Mouse (Mus musculus) hindbrain, embryonic 11.5 days (tissue): ENCODE measurements around the gene Rgs5. TPM values are rescaled to one million over a fixed set of nuclear protein-coding genes. Genes with fewer than 3 reads are reported as not detected.

Experiments
- ATAC-seq: fragments of 200-750 bp; cut with Nextera tagmentation; 2 replicates; pipeline ENCODE4 v1.8.0; 2017; ENCODE audit warnings: mild to moderate bottlenecking, moderate TSS enrichment, moderate library complexity; ENCODE audit not compliant: low FRiP score
- DNase-seq: peaks from one replicate; pipeline ENCODE4 v3.0.0-alpha.2; 2015; ENCODE audit warnings: low spot score
- H3K27ac ChIP-seq: fragments of 300-500 bp; sonication (generic); 2 replicates; pipeline ENCODE4 v1.5.1; 2014; ENCODE audit warnings: mild to moderate bottlenecking, low read depth, low read length
- H3K27me3 ChIP-seq: fragments of 300-500 bp; sonication (generic); 2 replicates; pipeline ENCODE4 v1.6.1; 2014; ENCODE audit warnings: mild to moderate bottlenecking, low read length, moderate library complexity, mixed read lengths; ENCODE audit not compliant: control insufficient read depth, insufficient read depth
- H3K36me3 ChIP-seq: fragments of 300-500 bp; sonication (generic); 2 replicates; pipeline ENCODE4 v1.6.1; 2014; ENCODE audit warnings: mild to moderate bottlenecking, low read length, moderate library complexity, mixed read lengths; ENCODE audit not compliant: control insufficient read depth, insufficient read depth
- H3K4me1 ChIP-seq: fragments of 300-500 bp; sonication (generic); replicated peaks from 2 replicates; pipeline ENCODE4 v1.6.1; 2014; ENCODE audit warnings: low read length, mixed read lengths; ENCODE audit not compliant: control insufficient read depth, insufficient read depth
- H3K4me2 ChIP-seq: fragments of 300-500 bp; sonication (generic); replicated peaks from 2 replicates; pipeline ENCODE4 v1.6.1; 2014; ENCODE audit warnings: mild to moderate bottlenecking, low read depth, low read length
- H3K4me3 ChIP-seq: fragments of 300-500 bp; sonication (generic); 2 replicates; pipeline ENCODE4 v1.5.1; 2014; ENCODE audit warnings: low read depth, low read length
- H3K9ac ChIP-seq: fragments of 300-500 bp; sonication (generic); 2 replicates; pipeline ENCODE4 v1.6.1; 2014; ENCODE audit warnings: low read depth, low read length
- H3K9me3 ChIP-seq: fragments of 300-500 bp; sonication (generic); 2 replicates; pipeline ENCODE4 v1.6.1; 2016; ENCODE audit warnings: low read length; ENCODE audit not compliant: control insufficient read depth
- WGBS: fragments of 180-500 bp; shearing (Covaris S2); extraction: QIAGEN DNeasy Blood & Tissue Kit; methylation state at CpG from one replicate; pipeline ENCODE4 v1.1.7; 2014; 5-methylcytosine and 5-hydroxymethylcytosine counted together
- polyA plus RNA-seq: library from polyadenylated mRNA; unstranded; fragments of >200 nt; fragmentation: Nextera tagmentation; extraction: Ambion mirVana; gene quantifications from 2 replicates; pipeline ENCODE4 v1.2.1, GENCODE M21; 2014

Rgs5 gene
- polyA plus RNA-seq, 1 experiment from 2014 or later, result 3.0 TPM

DNA sequence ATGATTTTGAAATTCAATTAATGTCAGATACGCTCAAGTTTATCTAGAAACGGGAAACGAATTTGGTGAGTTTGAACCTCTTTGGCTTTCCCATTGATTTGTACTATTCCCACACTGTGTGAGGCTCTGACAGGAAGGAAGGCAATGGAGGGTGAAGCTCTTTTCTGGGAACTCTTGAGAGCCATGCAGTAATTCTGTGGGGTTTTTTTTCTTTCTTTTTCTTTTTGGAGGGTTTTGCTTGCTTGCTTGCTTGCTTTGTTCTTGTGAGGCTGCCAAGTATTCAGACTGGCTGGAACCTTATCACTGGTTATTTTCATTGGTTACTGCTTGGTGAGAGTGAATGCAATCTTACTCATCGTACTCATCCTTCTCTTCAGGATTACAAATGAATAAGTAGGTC is 17.0 kb downstream of the Rgs5 start:
- H3K4me2 ChIP-seq, result no peak overlapping the region

DNA sequence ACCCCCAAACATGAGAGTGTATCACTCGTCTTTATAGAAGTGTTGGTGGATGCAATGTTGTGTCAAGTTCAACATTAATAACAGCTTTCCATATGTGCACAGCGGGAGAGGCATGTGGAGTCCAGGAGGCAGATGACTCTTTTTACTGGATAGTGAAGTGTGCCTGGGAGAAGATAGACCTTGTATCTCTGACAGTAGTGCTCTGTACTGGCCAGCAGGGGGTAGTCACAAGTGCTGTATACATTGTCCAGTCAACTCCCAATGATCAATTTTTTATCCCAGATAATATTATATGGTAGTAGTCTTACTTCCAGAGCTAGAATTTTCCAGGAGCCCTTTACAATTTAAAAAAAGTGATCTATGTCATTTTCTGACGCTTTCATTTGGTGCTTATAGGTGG is 18.8 kb downstream of the Rgs5 start:
- WGBS, result 58% methylated on average over 3 of the region's 3 CpGs
- H3K4me1 ChIP-seq, result no peaks in the 10 kb centered on the region
- H3K9me3 ChIP-seq, result no peaks in the 10 kb centered on the region
- ATAC-seq (no peak), DNase-seq (peak; percentile 30)
- no peak overlapping the region for H3K27ac ChIP-seq
- H3K4me3 ChIP-seq, result no peak overlapping the region
- H3K4me2 ChIP-seq, result no peak overlapping the region
- no peaks in the 10 kb centered on the region for H3K36me3 ChIP-seq
- H3K9ac ChIP-seq, result no peak overlapping the region
- H3K27me3 ChIP-seq, result no peaks in the 10 kb centered on the region

More for the DNA sequence above, 17.0 kb downstream of the Rgs5 start:
- no peak overlapping the region for H3K4me3 ChIP-seq
- no peaks in the 10 kb centered on the region for H3K4me1 ChIP-seq
- ATAC-seq (no peak), DNase-seq (no peak)
- no peak overlapping the region for H3K27ac ChIP-seq
- H3K9me3 ChIP-seq, result no peaks in the 10 kb centered on the region
- H3K9ac ChIP-seq, result no peak overlapping the region
- H3K27me3 ChIP-seq, result no peaks in the 10 kb centered on the region
- 85% methylated on average over 4 of the region's 4 CpGs for WGBS
- H3K36me3 ChIP-seq, result no peaks in the 10 kb centered on the region

DNA sequence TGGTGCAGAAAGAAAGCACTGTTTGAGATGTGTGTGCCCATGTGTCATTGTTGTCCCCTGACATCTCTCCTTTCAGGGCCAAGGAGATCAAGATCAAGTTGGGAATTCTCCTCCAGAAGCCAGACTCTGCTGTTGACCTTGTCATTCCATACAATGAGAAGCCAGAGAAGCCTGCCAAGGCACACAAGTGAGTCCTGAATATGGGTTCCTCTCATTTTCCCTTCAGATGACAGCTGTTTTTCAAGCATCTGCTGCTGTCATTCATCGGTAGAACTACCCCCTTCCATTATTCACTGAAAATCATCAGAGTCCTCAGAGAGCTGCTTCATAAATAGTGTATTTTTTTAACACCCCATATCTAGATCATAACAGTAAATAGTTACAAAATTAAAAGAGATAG is 21.4 kb downstream of the Rgs5 start:
- Histone ChIP-seq H3K36me3 (no peaks in the 10 kb centered on the region), H3K27me3 (no peaks in the 10 kb centered on the region), H3K4me2 (no peak overlapping the region), H3K4me1 (no peaks in the 10 kb centered on the region), H3K27ac (no peak overlapping the region), H3K9ac (no peak overlapping the region), H3K9me3 (no peaks in the 10 kb centered on the region), H3K4me3 (no peak overlapping the region)
- DNase-seq (no peak), ATAC-seq (no peak)
- WGBS, result 84% methylated on average over 1 of the region's 1 CpGs

DNA sequence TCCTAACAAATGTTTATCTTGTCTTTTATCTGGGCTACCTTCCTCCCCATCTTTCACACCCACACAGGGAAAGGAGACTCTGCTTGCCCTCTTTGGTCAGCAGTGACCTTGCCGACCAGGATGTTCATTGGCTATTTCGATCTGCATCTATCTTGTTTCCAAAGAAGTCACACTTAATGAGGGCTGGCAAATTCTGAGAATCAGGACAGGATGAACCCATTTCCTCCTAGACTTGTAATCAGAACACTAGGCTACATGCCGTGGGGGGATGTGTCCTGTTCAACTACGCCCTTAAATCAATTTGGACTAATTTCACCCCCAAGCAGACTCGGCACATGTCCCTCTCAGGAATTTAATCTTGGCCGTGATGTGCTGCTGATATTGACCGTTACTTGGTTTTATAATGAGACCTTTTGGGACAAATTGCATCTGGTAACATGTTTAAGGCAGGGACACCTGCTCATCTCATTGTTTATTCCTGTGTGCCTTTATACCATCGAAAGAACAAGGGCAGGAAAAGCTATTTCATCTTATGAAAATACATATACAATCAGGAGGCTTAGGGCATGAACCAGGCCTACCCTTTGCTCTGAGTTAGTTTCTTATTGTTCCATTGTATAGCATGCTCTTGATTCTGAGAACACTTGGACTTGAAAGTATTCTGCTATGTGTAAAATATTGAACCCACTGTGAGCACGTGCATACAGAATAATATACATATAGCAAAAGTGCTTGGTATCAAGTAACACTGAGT is 25.3 kb downstream of the Rgs5 start:
- Histone ChIP-seq H3K4me1 (no peaks in the 10 kb centered on the region), H3K36me3 (no peaks in the 10 kb centered on the region), H3K9ac (no peak overlapping the region), H3K9me3 (no peaks in the 10 kb centered on the region), H3K27me3 (no peaks in the 10 kb centered on the region), H3K27ac (no peak overlapping the region), H3K4me3 (no peak overlapping the region), H3K4me2 (no peak overlapping the region)
- WGBS, result 83% methylated on average over 9 of the region's 9 CpGs
- no peak for DNase-seq
- ATAC-seq, result no peak

DNA sequence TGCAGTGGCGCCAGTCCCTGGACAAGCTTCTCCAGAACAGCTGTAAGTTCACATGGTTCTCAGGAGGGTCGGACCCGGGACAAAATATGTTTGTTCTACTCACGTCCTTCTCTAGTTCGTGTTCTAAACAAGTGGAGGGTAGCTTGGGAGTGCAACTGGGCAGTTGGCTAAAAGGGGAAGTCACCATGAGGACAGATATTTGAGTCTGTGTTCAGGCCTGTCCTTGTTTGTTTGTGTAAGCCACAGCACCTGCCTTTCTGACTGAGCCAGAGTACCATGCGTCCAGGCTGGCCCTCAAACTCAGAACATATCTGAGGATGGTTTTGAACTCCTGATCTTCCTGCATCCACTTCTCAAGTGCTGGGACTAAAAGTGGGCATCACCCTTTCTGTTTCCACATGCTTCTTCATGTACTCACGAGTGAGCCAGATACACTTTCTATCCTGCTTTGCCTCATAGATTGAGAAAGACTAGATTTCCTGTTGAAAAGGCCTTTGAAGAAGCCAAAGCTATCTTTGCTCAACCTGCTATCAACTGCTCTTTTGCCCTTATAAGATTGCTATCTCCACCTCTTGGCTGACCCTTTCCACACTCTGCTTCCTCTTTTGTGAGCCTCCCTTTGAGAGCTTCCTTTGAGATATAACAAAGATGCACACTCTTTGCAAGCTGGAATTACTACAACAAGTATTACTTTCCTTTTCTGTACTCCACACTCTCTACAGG is 27.6 kb downstream of the Rgs5 start:
- Histone ChIP-seq H3K36me3 (no peaks in the 10 kb centered on the region), H3K9ac (no peak overlapping the region), H3K4me3 (no peak overlapping the region), H3K27ac (no peak overlapping the region), H3K4me2 (no peak overlapping the region), H3K4me1 (no peaks in the 10 kb centered on the region), H3K9me3 (no peaks in the 10 kb centered on the region), H3K27me3 (no peaks in the 10 kb centered on the region)
- ATAC-seq, result no peak
- DNase-seq, result no peak
- WGBS, result 83% methylated on average over 7 of the region's 7 CpGs

DNA sequence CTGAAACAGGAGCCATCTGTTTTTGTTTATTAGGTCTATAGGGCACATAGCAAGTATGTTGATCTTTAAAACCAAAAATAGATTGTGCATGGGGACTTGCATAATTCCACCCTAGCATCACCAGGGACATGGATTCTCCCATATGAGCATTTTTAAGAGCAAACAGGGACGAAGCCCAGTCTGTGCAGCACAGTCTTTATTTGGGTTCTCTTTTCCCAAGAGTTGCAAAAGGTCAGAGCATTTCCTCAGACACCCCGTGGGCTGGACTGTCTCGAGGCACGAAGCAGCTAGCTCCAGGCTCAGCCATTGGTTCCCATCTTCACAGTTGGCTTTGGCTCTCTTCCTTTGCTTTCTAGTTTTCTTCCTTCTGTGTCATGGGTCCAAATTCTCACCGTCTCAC is 30.0 kb downstream of the Rgs5 start:
- H3K4me2 ChIP-seq, result no peak overlapping the region
- DNase-seq, result no peak

DNA sequence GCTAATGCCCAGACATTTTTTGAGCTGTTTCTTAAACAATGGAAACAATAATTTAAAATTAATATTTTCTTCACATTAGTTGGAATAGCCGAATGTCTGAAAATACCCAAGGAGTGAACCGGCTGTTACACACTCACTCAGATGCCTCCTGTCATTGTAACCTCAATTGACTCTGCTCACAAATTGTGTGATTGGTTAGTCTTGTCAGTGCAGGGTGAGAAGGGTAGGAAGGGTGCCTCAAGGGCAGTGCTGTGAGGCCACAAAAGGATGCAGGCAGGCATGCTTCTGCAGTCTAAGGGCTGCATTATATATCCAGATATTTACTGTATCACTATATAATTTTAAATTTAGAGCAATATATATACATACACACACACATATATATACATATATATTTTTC is 37.7 kb downstream of the Rgs5 start:
- ATAC-seq (peak; percentile 65; the same call in 1 of the 2 replicates), DNase-seq (no peak)
- Histone ChIP-seq H3K27me3 (no peaks in the 10 kb centered on the region), H3K9me3 (no peaks in the 10 kb centered on the region), H3K27ac (no peak overlapping the region), H3K36me3 (no peaks in the 10 kb centered on the region), H3K4me2 (no peak overlapping the region), H3K9ac (no peak overlapping the region), H3K4me3 (no peak overlapping the region), H3K4me1 (no peaks in the 10 kb centered on the region)
- 73% methylated on average over 2 of the region's 2 CpGs for WGBS

More for the DNA sequence above, 30.0 kb downstream of the Rgs5 start:
- H3K9me3 ChIP-seq, result no peaks in the 10 kb centered on the region
- no peak overlapping the region for H3K9ac ChIP-seq
- 67% methylated on average over 5 of the region's 5 CpGs for WGBS
- no peak for ATAC-seq
- no peak overlapping the region for H3K4me3 ChIP-seq
- no peaks in the 10 kb centered on the region for H3K4me1 ChIP-seq
- no peaks in the 10 kb centered on the region for H3K27me3 ChIP-seq
- no peaks in the 10 kb centered on the region for H3K36me3 ChIP-seq
- H3K27ac ChIP-seq, result no peak overlapping the region

DNA sequence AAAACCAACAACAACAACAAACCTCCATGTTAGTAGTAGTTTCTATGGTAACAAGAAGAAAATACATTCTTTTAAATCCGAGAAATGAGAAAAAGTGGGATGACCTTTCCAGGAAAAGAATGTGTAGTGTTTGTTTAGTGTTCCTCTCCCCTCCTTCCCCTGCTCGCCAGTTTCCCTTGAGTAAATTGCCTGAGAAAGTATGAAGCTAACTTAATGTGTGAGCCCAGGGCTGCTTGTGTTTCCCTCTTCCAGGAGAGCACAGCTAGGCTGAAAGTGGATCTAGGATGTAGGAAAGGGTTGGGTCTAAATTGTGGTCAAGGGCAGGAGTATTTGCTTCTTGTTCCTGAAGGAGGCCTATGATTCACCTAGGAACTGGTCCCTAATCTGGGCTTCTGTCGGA is 38.2 kb downstream of the Rgs5 start:
- ATAC-seq (no peak), DNase-seq (no peak)
- Histone ChIP-seq H3K27ac (no peak overlapping the region), H3K9me3 (no peaks in the 10 kb centered on the region), H3K4me3 (no peak overlapping the region), H3K4me2 (no peak overlapping the region), H3K4me1 (no peaks in the 10 kb centered on the region), H3K36me3 (no peaks in the 10 kb centered on the region), H3K9ac (no peak overlapping the region), H3K27me3 (no peaks in the 10 kb centered on the region)
- WGBS, result 64% methylated on average over 3 of the region's 3 CpGs

DNA sequence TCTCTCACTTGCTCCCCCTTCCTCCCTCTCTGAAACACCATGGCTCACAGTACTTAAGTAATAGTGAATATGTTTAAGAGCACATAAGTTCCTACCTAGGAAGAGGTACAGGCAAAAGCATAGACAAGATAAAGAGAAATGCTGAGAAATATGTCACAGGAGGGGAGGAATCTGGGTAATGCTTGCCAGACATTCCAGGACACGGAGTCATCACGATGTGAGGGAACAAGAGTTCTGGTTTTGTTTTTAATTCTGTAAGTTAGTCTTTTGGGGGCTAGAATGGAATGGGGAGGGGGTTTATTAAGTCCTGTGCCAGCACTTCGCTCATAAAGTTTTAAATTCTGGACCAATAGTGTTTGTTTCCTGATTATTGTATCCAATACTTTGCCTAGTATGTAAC is 40.1 kb downstream of the Rgs5 start:
- Histone ChIP-seq H3K9ac (no peak overlapping the region), H3K9me3 (no peaks in the 10 kb centered on the region), H3K4me2 (no peak overlapping the region), H3K36me3 (no peaks in the 10 kb centered on the region), H3K27ac (no peak overlapping the region), H3K27me3 (no peaks in the 10 kb centered on the region), H3K4me1 (no peaks in the 10 kb centered on the region), H3K4me3 (no peak overlapping the region)
- ATAC-seq (no peak), DNase-seq (no peak)
- 90% methylated on average over 3 of the region's 3 CpGs for WGBS
